Mouse (Mus musculus): Measurements from ENCODE around the gene Fads2. TPM values are rescaled to one million over a fixed set of nuclear protein-coding genes. Genes with fewer than 3 reads are reported as not detected.

The Fads2 gene
- total RNA-seq, 2 experiments from 2014 or later: 11.3 to 14.4 TPM

DNA sequence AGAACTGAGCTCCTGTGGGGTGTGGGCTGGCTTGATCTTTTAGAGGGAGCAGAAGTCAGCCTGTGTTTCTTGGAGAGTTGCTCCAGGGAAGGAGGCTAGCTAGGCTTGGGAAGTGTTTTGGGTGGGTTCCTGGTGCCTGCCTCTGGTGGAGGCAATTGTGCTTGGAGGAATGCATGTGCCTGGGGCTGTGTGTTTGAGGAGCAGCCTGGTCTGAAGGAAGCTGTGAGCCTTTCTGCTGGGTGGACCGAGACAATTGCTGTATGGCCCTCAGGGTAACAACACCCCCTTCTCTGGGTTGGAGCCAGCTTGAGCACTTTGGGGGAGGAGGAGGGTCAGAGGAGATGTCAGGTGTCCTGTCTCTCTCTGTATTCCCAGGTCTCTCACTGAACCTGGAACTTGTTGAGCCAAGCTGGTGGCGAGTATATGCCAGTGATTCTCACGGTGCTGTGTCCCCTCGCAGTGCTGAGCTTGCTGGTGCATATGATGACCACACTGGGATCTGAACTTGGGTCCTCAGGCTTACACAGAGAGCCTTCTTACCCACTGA is 82.3 kb downstream of the Fads2 start:
- intact Hi-C loops (cut with DNase I): no loop called here
- DNase-seq: peak in 1 of 2 experiments; percentile 18

DNA sequence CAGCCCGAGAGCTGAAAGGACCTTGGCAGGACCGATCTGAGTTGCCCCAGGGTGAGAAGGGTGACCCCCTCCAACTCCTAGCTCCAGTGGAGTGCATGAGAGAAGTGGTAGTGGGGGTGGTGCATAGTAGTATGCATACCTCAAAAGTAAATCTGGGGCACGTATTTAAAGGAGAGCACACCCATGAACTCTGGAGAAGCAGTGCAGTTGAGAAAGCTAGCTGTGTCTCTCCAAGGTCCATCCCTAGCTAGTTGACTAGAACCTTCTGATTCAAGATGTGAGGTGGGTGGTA is 83.1 kb downstream of the Fads2 start:
- intact Hi-C loops (cut with DNase I): no loop called here
- no peak for DNase-seq

DNA sequence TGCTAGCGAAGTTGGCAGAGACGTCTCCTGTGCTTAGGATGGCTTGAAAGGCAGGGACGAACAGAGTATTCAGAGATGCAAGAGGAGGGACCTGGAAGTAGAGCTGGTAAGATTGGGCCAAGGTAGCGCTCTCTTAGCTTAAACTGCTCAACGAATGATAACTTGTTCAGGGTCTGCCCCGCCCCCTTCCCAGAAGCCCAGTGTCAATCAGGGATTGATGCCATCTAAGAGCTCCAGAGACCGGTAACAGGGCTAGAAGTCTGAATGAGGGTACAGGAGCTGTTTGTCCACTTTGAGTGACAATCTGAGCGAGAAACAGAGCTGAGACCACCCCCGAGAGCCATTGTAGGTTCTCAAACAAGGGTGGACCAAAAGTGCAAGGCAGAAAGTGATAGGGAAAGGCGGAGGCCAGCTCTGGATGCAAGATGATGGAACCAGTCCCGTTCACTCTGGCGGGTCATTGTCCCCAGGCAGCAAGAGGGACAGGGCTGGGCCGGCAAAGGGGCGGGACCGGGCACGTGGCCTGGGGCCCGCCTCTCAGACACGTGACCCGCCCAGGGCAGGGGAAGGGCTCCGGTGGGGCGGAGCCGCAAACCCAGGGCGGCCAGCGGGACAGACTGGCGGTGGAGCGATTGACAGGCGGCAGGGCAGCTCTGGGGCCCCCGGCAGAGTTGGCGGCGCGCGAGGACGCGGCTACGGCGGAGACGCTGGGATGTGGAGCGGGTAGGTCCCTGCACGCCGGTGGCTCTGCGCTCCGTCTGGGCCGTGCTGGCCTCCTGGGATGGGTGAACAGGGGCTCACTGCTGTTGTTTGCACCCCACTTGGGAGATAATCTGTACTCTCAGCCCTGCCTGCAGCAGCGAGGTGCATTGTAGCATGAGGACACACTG is 83.7 kb downstream of the Fads2 start:
- intact Hi-C loops (cut with DNase I): no loop called here

DNA sequence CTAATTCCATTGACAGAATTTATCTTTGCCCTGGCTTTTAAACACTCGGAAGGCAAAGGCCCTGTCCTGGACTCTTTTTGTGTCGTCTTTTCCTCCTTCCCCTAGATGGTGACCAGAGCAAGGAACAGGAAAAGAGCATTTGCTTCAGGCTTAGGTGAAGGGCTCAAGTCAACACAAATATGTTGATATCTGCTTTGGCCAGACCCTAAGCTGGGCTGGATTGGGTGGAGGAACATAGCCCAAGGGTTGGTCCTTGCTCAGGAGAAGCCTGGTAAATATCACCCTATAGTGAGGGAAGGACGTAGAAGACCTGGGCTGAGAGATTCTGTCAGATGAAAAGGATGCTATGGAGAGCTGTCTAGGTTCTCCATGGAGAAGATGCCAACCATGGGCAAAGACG is 85.4 kb downstream of the Fads2 start:
- intact Hi-C loops (cut with DNase I): no loop called here

More for the DNA sequence above, 83.7 kb downstream of the Fads2 start:
- peak; percentile 95 to 96 for DNase-seq

DNA sequence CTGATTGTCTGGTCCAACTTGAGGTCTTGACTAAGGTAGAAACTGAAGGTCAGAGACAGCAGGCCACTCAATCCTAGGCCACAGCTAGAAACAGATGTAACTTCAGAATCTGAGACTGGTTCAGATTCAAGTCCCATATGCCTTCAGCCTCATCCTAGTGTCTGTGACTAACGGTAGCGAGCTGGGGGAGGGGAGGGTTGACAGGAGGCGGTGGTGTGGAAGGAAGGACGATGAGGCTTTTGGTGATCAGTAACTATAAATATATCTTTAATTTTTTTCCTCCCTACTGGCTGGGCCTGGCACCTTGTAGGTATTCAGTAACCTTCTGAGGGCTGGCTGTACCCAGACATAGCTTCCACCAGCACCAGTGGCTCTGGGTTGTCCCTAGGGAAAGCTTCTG is 86.1 kb downstream of the Fads2 start:
- no peak for DNase-seq
- intact Hi-C loops (cut with DNase I): no loop called here

More for the DNA sequence above, 85.4 kb downstream of the Fads2 start:
- DNase-seq: no peak

DNA sequence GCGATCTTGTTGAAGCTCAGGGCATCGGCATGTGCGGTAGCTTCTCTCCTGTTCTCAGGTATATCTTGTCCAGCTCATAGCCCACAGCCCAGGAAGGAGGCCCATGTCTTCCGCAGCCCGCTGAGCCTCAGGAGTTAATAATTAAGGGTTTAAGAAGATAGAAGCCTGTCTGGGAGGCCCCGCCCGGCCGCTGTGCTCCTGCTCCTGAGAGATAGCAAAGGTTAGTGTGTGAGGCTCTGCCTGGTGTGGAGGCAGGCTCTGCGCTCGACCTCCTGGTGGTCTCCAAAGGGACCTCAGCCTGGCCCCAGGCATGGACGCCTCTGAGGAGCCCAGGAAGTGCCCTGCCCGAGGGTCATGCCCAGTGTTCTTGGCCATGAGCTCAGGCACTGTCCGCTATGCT is 86.7 kb downstream of the Fads2 start:
- intact Hi-C loops (cut with DNase I): no loop called here
- DNase-seq: no peak

DNA sequence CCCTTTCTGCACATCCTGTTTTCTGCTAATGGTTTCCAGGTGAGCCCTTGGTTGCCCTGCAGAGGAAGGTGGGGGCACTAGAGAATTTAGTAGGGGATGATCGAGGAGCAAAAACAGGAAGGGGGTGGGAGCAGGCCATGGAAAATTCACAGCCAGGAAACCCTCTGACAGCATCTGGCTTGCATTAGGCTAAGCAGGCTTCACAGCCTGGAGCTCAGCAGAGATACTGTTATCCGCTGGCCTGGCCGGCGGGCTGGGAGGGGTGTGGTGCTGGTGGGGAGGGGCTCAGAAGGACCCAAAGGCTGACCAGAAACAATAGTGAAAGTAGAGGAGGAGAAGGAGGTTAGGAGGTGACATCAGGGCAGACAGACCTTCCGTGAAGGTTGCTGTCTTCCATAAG is 87.6 kb downstream of the Fads2 start:
- peak; percentile 76 to 77 for DNase-seq
- intact Hi-C loops (cut with DNase I): no loop called here

DNA sequence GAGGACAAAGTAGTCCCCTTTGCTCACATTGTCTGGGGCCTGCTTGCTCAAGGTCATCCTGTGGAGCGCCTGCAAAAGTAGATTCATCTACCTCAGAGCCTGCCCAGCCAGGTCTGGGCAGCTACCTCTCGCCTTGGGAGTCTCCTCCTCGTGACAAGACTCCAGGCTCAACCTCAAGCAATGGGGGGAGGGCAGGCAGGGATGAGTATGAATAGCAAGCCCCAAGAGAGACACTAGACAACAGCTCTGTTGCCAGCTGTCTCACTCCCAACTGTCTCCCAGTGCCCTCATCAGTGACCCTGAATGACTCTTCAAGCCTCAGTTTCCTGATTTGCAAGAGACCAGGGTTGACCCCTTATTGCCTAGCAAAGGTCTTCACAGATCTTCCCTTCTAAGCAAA is 88.2 kb downstream of the Fads2 start:
- intact Hi-C loops (cut with DNase I): no loop called here
- DNase-seq: peak in 1 of 2 experiments; percentile 43

DNA sequence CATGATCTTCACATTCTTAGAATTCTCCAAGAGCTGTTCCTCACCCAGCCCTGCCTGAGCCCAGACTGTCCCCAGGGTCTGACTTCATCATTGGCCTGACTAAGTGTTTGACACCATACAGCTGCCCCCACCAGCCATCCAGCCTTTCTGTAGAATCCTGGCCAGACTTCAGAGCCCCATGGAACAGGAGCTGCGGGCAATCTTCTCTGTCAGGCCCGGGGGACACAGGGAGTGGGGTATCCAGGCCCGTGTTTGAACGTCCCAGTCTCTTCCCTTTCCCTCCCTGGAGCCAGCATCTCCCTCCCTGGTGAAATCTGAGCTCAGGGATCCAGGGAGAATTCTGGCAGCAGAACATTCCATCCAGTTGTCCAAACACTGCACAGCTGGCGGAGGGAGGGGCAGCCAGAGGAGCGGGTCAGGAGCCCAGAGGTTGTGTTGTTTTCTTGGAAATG is 88.7 kb downstream of the Fads2 start:
- intact Hi-C loops (cut with DNase I): no loop called here
- peak; percentile 84 to 87 for DNase-seq

Other genes starting within 250 kb of the Fads2 start
- gene Incenp, start 202.2 kb downstream of the Fads2 start, total RNA-seq (2021): 10 to 100 TPM; 22.3 to 25.9 TPM
- 1,000 to 10,000 TPM; 1,753 to 1,826 TPM for gene Fth1, start 121.1 kb downstream of the Fads2 start, total RNA-seq (2021)
- under 1 TPM; 0.20 to 0.36 TPM for gene Best1, start 100.1 kb downstream of the Fads2 start, total RNA-seq (2021)
- 10 to 100 TPM; 10.4 to 12.1 TPM for gene Rab3il1, start 100.1 kb downstream of the Fads2 start, total RNA-seq (2021)
- 10 to 100 TPM; 39.7 to 45.5 TPM for gene Fads3, start 60.2 kb downstream of the Fads2 start, total RNA-seq (2021)
- 10 to 100 TPM; 34.7 to 35.7 TPM for gene Fads1, start 81.1 kb upstream of the Fads2 start, total RNA-seq (2021)
- 100 to 1,000 TPM; 145 TPM for gene Tmem258, start 102.3 kb upstream of the Fads2 start, total RNA-seq (2021)
- gene Fen1, start 102.4 kb upstream of the Fads2 start, total RNA-seq (2021): 10 to 100 TPM; 12.3 to 14.4 TPM
- gene Myrf, start 139.0 kb upstream of the Fads2 start, total RNA-seq (2021): 1 to 10 TPM; 5.7 to 9.1 TPM
- gene Dagla, start 203.1 kb upstream of the Fads2 start, total RNA-seq (2021): 1 to 10 TPM; 4.1 to 4.5 TPM

Measured in heart, postnatal 10 days (tissue).